Mouse (Mus musculus) CH12.LX (cell line): ENCODE results near the gene Tradd. TPM values are rescaled to one million over a fixed set of nuclear protein-coding genes. Genes with fewer than 3 reads are reported as not detected.
A peak's percentile ranks its signal among the peaks of the same experiment; 100 is the strongest.

ENCODE experiments used
- DNase-seq: peaks from one replicate; pipeline ENCODE4 v3.0.0-alpha.2; 2013; ENCODE audit errors: extremely low read depth
- H3K27ac ChIP-seq: 2 replicates; pipeline ENCODE4 v1.5.1; 2012; ENCODE audit warnings: low read depth, mild to moderate bottlenecking, control low read depth, moderate library complexity; ENCODE audit not compliant: insufficient read depth
- H3K27me3 ChIP-seq: replicated peaks from 2 replicates; pipeline ENCODE3; 2012; ENCODE audit warnings: inconsistent platforms
- H3K36me3 ChIP-seq, 2 experiments: replicated peaks in 1 of 2; 2 replicates each; pipeline versions ENCODE3 to v1.6.1; 2012; ENCODE audit warnings: inconsistent platforms in 1 of 2, low read length in 1 of 2, mild to moderate bottlenecking in 1 of 2, mixed read lengths in 1 of 2, moderate library complexity in 1 of 2; ENCODE audit not compliant: control insufficient read depth in 1 of 2, insufficient read depth in 1 of 2
- H3K4me1 ChIP-seq, 2 experiments: 2 replicates each; pipeline ENCODE4 v1.6.1; 2012; ENCODE audit warnings: inconsistent platforms in 1 of 2, moderate library complexity in 1 of 2; ENCODE audit not compliant: insufficient read depth in 2 of 2, control insufficient read depth in 1 of 2
- H3K4me2 ChIP-seq: 2 replicates; pipeline ENCODE4 v1.6.1; 2012; ENCODE audit warnings: low read depth, mild to moderate bottlenecking, control low read depth; ENCODE audit not compliant: poor library complexity, insufficient read depth, severe bottlenecking
- H3K4me3 ChIP-seq, 3 experiments: fragments of 150-350 bp in 1 of 3; sonication (generic) in 1 of 3; replicated peaks in 1 of 3; 2 replicates each; pipeline versions ENCODE3 to v1.5.1; 2011 to 2012; ENCODE audit warnings: low read depth in 2 of 3, low read length in 2 of 3, mild to moderate bottlenecking in 2 of 3, moderate library complexity in 2 of 3, control low read depth in 1 of 3, improper control_type of control experiment in 1 of 3, inconsistent platforms in 1 of 3, mixed read lengths in 1 of 3; ENCODE audit not compliant: poor library complexity in 1 of 3
- H3K79me2 ChIP-seq: replicated peaks from 2 replicates; pipeline ENCODE4 v1.6.1; 2012; ENCODE audit warnings: mild to moderate bottlenecking, moderate library complexity; ENCODE audit not compliant: control insufficient read depth, poor library complexity, insufficient read depth, severe bottlenecking; ENCODE audit errors: extremely low read depth
- H3K9ac ChIP-seq: 2 replicates; pipeline ENCODE4 v1.6.1; 2012; ENCODE audit warnings: low read depth, mild to moderate bottlenecking, control low read depth, moderate library complexity; ENCODE audit not compliant: insufficient read depth
- H3K9me3 ChIP-seq: replicated peaks from 2 replicates; pipeline ENCODE3; 2012; ENCODE audit warnings: low read length, inconsistent platforms, mixed read lengths
- CHD1 ChIP-seq: IDR thresholded peaks from 2 replicates; pipeline ENCODE4 v1.6.1; 2012; ENCODE audit warnings: low read depth, low read length, improper control_type of control experiment, inconsistent platforms
- CHD2 ChIP-seq: IDR thresholded peaks from 2 replicates; pipeline ENCODE4 v1.6.1; 2011; ENCODE audit warnings: low read length, improper control_type of control experiment
- CTCF ChIP-seq, 2 experiments: IDR thresholded peaks in 1 of 2; conservative IDR thresholded peaks in 1 of 2; 2 replicates each; pipeline ENCODE4 v1.5.1; 2011 to 2012; ENCODE audit warnings: low read depth in 2 of 2, low read length in 2 of 2, improper control_type of control experiment in 1 of 2, inconsistent platforms in 1 of 2, mild to moderate bottlenecking in 1 of 2, moderate library complexity in 1 of 2
- ELF1 ChIP-seq: IDR thresholded peaks from 2 replicates; pipeline ENCODE4 v1.6.1; 2014; ENCODE audit warnings: low read depth, mild to moderate bottlenecking, inconsistent platforms, low read length, improper control_type of control experiment
- HCFC1 ChIP-seq: IDR thresholded peaks from 2 replicates; pipeline ENCODE4 v1.6.1; 2012; ENCODE audit warnings: low read depth, mild to moderate bottlenecking, inconsistent platforms, low read length, improper control_type of control experiment
- MAFK ChIP-seq: IDR thresholded peaks from 2 replicates; pipeline ENCODE4 v1.6.1; 2011; ENCODE audit warnings: low read length, improper control_type of control experiment; ENCODE audit not compliant: insufficient replicate concordance
- MXI1 ChIP-seq: IDR thresholded peaks from 2 replicates; pipeline ENCODE4 v1.6.1; 2011; ENCODE audit warnings: mild to moderate bottlenecking, low read depth, low read length, improper control_type of control experiment
- NELFE ChIP-seq: IDR thresholded peaks from 2 replicates; pipeline ENCODE4 v1.6.1; 2011; ENCODE audit warnings: low read depth, low read length, improper control_type of control experiment
- NRF1 ChIP-seq: IDR thresholded peaks from 2 replicates; pipeline ENCODE4 v1.6.1; 2014; ENCODE audit warnings: low read depth, mild to moderate bottlenecking, inconsistent platforms, low read length, improper control_type of control experiment, moderate library complexity
- POLR2A ChIP-seq: IDR thresholded peaks from 2 replicates; pipeline ENCODE4 v1.6.1; 2011; ENCODE audit warnings: low read depth, mild to moderate bottlenecking, improper control_type of control experiment, low read length
- POLR2AphosphoS2 ChIP-seq: IDR thresholded peaks from 2 replicates; pipeline ENCODE4 v1.6.1; 2011; ENCODE audit warnings: low read depth, low read length, improper control_type of control experiment
- RCOR1 ChIP-seq: conservative IDR thresholded peaks from 2 replicates; pipeline ENCODE4 v1.6.1; 2012; ENCODE audit warnings: low read depth, mild to moderate bottlenecking, inconsistent platforms, low read length, improper control_type of control experiment
- SIN3A ChIP-seq: IDR thresholded peaks from 2 replicates; pipeline ENCODE4 v1.6.1; 2012; ENCODE audit warnings: low read length, improper control_type of control experiment, inconsistent platforms
- TCF12 ChIP-seq: IDR thresholded peaks from 2 replicates; pipeline ENCODE4 v1.6.1; 2014; ENCODE audit warnings: low read depth, mild to moderate bottlenecking, inconsistent platforms, low read length, improper control_type of control experiment
- USF1 ChIP-seq: IDR thresholded peaks from 2 replicates; pipeline ENCODE4 v1.6.1; 2014; ENCODE audit warnings: low read depth, mild to moderate bottlenecking, inconsistent platforms, low read length, improper control_type of control experiment
- ZC3H11A ChIP-seq: IDR thresholded peaks from 2 replicates; pipeline ENCODE4 v1.6.1; 2012; ENCODE audit warnings: low read depth, mild to moderate bottlenecking, inconsistent platforms, low read length, improper control_type of control experiment
- ZKSCAN1 ChIP-seq: IDR thresholded peaks from 2 replicates; pipeline ENCODE4 v1.6.1; 2012; ENCODE audit warnings: low read depth, inconsistent platforms, low read length, improper control_type of control experiment, borderline replicate concordance
- ZMIZ1 ChIP-seq: IDR thresholded peaks from 2 replicates; pipeline ENCODE4 v1.6.1; 2012; ENCODE audit warnings: low read depth, mild to moderate bottlenecking, inconsistent platforms, low read length, improper control_type of control experiment
- dilution Hi-C: fragments of 300-500 bp; cut with MboI; formaldehyde crosslinking; loops from 2 replicates; pipeline ENCODE4 v1.14.3; 2020; ENCODE audit warnings: low sequenced_read_pairs; ENCODE audit not compliant: extremely low pct_unique_long_range_greater_than_20kb, extremely low pct_ligation_motif_present
- in situ Hi-C: fragments of 300-500 bp; cut with MboI; formaldehyde crosslinking; loops from 3 replicates; pipeline ENCODE4 v1.14.3; 2019; ENCODE audit warnings: low sequenced_read_pairs, low pct_ligation_motif_present, low pct_unique_long_range_greater_than_20kb, mixed read lengths
- polyA plus RNA-seq: library from polyadenylated mRNA; unstranded; fragments of >175 nt; gene quantifications from 2 replicates; pipeline ENCODE4 v1.2.1, GENCODE M21; 2012; ENCODE audit warnings: low read depth; ENCODE audit not compliant: insufficient read length
- total RNA-seq, 2 experiments: library from RNA; depleted of rRNA; stranded (reverse); fragments of 300-350 nt in 1 of 2; fragments of >200 nt in 1 of 2; gene quantifications; 2 replicates each; pipeline ENCODE4 v1.2.3; 2012 to 2014

Gene Tradd
- 30.8 and 31.0 TPM in 2 replicates for total RNA-seq (2012; rRNA removed)
- 20.4 and 20.7 TPM in 2 replicates for total RNA-seq (2014; rRNA removed)
- 18.6 and 24.3 TPM in 2 replicates for polyA plus RNA-seq

DNA sequence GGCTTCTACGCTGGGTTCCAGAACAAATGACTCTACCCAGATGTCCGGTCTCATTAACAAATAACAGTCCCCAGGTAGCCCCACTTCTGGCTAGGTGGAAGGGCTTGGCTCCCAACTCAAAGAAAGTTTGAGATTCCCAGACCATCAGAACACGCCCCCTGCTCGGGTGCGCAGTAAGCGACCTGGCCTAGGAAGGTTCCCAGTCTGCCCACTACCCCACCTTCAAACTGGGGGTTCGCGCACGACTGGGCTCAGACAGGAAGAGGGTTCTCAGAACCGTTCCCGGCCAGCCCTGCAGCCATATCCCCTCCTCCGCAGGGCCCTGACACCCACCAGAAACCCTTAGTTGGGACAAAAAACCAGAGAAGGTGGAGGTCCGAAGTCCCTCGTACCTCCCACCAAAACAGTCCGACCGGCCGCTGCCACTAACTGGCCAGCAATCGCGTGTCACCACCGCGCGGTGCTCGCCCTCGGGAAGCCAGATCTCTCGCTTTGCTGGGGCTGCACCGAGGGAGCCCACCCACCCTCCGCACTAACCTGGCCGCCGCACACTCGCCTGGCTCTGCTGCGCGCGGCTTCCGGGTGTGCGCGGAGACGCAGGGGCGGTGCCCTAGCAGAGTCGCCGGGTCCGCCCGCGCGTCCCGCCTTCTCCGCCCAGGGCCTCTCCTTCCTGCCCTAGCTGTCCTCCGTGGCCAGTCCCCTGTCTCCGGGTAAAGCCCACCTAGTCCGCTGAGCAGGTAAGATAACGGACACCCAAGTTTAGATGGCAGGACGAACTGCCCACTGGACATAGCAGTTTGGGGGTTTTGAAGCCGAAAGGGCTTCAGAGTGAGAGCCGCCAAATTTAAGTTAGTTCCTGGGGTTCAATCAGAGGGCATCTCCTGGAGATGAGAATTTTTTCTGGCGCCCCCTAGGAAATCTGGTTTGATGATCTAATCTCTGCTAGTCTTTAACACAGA is at the start of gene Tradd, which contains the start of gene Fbxl8:
Gene Tradd (minus strand): TSS at position 586 of the 959 bp plus-strand sequence.
Gene Fbxl8 (plus strand): TSS at position 625 of the 959 bp plus-strand sequence.
- Histone ChIP-seq H3K4me3 (peak within 1 kb of the TSS; percentile 79 to 86 (median 83)), H3K79me2 (no peaks in the 10 kb centered on the region), H3K9ac (peak within 1 kb of the TSS; percentile 64), H3K27me3 (no peaks in the 10 kb centered on the region), H3K4me2 (peak within 1 kb of the TSS; percentile 85), H3K27ac (peak within 1 kb of the TSS; percentile 24; the same call in 1 of the 2 replicates), H3K4me1 (peaks cover 9 to 49% of the 10 kb centered on the region in 2 experiments; a peak in 3 of 4 replicates), H3K36me3 (peaks cover 26 to 36% of the 10 kb centered on the region in 2 experiments), H3K9me3 (peaks cover 21% of the 10 kb centered on the region)
- peak; percentile 59 for DNase-seq
- no peak for TF ChIP-seq ZKSCAN1
- TF ChIP-seq HCFC1: peak; percentile 62
- TF ChIP-seq TCF12: peak; percentile 61
- peak; percentile 87 for TF ChIP-seq POLR2A
- TF ChIP-seq MXI1: peak; percentile 65
- TF ChIP-seq MAFK: no peak
- TF ChIP-seq POLR2AphosphoS2: peak; percentile 47; the same call in 1 of the 2 replicates
- TF ChIP-seq NELFE: peak; percentile 77
- TF ChIP-seq NRF1: peak; percentile 88
- peak; percentile 80; the same call in 1 of the 2 replicates for TF ChIP-seq SIN3A
- TF ChIP-seq CTCF (conservative IDR thresholded peaks at IDR 0.05 in 1 of 2, IDR thresholded peaks at IDR 0.05 in 1 of 2; ENCODE audit: low read depth in 2 of 2, low read length in 2 of 2): peak in 1 of 2 experiments; percentile 35; a peak in 2 of 4 replicates
- peak; percentile 99 for TF ChIP-seq ELF1
- no peak for TF ChIP-seq CHD2
- no peak for TF ChIP-seq ZC3H11A
- 0 out of 2 replicates have a peak, but pooled peaks have one; percentile 28 for TF ChIP-seq CHD1
- no peak for TF ChIP-seq RCOR1
- peak; percentile 65 for TF ChIP-seq ZMIZ1
- TF ChIP-seq USF1: no peak
- dilution Hi-C loops (no loop called here), in situ Hi-C loops (no loop called here)
